Mouse (Mus musculus) layer of hippocampus, postnatal 25 days (tissue): ENCODE results near the gene Hapln3. TPM values are rescaled to one million over a fixed set of nuclear protein-coding genes. Genes with fewer than 3 reads are reported as not detected.

Source experiments
- DNase-seq, 2 experiments: peaks; one replicate each; pipeline ENCODE4 v3.0.0; 2022; ENCODE audit warnings: mixed read lengths in 2 of 2, low spot score in 1 of 2; ENCODE audit errors: extremely low spot score in 1 of 2
- total RNA-seq, 2 experiments: library from RNA; stranded (reverse); gene quantifications; 2 replicates each; pipeline ENCODE4 v1.2.3; 2021

The Hapln3 gene
- total RNA-seq, 2 experiments from 2014 or later, result 2.5 to 4.0 TPM

DNA sequence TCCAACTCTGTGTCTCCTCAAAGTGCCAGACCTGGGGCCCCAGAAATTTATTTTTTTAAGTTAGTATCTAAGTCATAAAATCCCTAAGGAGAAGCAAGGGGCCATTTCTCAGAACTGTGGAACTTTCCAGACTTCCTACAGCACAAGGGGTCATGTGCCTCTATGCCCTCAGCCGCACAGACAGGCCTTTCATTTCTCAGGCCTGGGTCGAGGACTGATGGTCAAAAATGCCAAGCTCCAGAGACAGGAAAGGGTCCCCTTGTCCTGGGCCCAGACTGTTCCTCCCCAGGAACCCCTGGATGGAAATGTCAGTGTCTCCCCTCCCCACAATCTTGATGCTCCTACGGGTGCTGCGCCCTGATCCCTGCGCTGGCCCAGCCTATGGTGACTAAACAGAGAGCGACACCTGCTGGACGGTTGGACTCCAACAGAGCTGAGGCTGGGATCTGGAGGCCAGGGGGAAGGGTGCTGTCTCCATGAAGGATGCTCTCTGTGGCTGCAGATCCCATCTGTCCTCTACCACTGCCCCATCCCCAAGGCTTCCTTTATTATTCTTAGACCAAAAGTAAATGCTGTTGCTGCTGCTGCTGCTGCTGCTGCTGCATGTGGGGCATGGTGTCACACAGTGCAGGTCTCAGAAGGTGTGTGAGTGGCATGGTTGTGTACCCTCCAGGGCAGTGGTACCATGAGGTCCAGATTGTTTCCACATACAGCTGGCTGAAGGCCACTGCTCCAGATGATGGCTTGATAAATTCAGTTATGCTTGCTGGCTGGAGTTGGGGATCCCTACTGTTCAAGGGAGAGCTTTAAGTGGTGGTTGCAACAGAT, 50.0 kb downstream of the Hapln3 start:
- peak; percentile 68 to 92 for DNase-seq

DNA sequence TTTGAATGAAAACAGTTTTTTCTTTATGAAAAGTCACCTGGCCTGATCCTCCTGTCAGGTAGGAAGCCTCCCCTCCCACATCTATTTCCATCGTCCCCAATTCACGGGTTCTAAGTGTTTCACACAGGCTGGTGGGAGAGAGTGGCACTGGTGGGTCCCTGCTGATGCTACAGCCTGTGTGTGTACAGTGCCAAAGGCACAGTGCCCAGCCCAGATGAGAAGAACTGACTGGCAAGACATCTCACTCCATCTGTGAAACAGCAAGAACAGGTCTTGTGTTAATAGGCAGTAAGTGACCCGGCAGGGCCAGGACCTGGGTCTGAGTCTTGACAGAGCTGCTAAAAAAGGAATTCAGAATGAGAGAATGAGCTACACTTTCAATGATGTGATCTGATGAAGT, 51.6 kb downstream of the Hapln3 start:
- DNase-seq, result peak in 1 of 2 experiments; percentile 19

DNA sequence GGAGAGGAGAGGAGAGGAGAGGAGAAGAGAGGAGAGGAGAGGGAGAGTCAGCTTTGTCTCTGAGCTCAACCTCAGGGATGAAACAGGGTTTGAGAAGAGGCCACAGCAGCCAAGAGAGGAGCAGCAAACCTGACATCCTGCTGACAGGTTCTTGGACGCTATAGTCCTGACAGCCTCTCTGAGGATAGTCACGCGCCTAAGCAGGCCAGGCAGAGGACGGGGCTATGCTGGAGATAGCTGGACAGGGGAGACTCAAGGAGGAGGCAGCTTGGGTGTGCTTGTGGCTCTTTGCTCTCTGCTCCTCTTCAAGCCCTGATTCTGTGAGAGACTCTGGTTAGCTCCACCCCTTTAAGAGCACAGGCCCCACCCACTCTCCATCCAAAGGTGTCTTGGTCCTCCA, 62.6 kb downstream of the Hapln3 start:
- DNase-seq, result no peak

DNA sequence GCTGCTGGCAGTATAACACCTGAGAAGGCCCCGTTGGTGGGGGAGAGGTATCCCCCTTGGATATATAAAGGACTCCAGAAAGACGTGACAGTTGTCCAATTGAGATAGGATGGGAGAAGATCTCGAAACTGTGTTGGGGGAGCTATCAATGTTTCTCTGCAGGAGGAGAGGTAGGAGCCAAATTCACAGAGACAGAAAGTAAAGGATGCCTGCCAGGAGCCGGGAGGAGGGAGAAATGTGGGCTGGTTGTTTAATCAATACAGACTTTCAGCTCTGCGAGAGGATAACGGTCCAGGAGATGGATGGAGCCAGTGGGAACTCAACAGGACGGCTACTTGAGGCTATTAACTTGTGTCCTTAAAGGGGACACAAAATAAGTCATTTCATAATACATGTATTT, 63.4 kb downstream of the Hapln3 start:
- DNase-seq, result no peak

Other genes starting within 250 kb of the Hapln3 start
- gene Aen, start 235.2 kb downstream of the Hapln3 start, total RNA-seq, result 10 to 100 TPM; 21.5 to 23.1 TPM
- gene Isg20, start 217.6 kb downstream of the Hapln3 start, total RNA-seq, result 1 to 10 TPM; 1.1 to 1.2 TPM
- gene Acan, start 77.5 kb downstream of the Hapln3 start, total RNA-seq, result 1 to 10 TPM; 3.0 to 4.0 TPM
- 100 to 1,000 TPM; 146 to 168 TPM for gene Mfge8, start 18.0 kb upstream of the Hapln3 start, total RNA-seq
- 10 to 100 TPM; 67.1 to 83.8 TPM for gene Abhd2, start 142.2 kb upstream of the Hapln3 start, total RNA-seq